Mouse (Mus musculus): Measurements from ENCODE around the gene Apol6.
"Not testable (repeated sequence)": the region's sequence is repeated elsewhere in the genome, so short reads cannot be mapped to it uniquely, and the experiment has no call there.

Gene Apol6

GRCm38 (mm10) chr15:77031271-77031670 is 13.3 kb upstream of the Apol6 start:
- DNase-seq (ENCODE audit: low read depth): no peak

DNA sequence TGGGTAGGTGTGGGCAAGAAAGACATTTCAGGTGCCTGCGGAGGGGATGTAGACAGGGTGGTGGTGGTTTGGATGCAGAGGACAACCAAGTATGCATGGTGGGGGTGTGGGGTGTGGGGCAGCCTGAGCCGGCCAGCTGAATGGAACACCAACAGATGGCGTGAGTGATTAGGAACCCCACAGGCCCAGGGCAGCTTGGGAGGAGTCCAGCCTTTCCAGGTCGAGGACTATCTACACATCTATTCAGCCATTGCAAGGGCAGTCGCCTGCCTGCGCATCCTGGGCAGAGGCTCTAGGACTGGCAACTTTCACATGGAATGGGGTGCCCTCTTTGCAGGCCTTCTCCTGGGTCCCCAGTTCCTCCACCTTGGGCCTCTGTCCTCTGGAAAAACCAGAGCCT is 10.0 kb upstream of the Apol6 start:
- no peak for DNase-seq (ENCODE audit: low read depth)

- DNase-seq (ENCODE audit: low read depth): no peak
Observed at GRCm38 (mm10) chr15:77035643-77036042, 8.9 kb upstream of the Apol6 start.

- DNase-seq (ENCODE audit: low read depth): no peak
Observed at GRCm38 (mm10) chr15:77036320-77036988, 8.1 kb upstream of the Apol6 start.

DNA sequence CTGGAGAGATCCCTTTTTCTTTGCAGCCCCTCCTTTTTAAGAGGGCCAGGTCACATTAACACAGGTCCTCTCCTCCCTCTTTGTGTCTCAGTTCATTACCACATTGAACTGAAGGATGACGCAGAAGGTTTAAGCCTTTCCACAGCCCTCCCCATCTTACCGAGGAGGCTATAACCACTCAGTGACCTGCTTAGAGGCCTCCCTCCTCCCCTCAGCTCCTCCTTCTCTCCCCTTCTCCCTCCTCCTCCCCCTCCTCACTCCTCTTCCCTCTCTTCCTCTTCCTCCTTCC is 7.6 kb upstream of the Apol6 start:
- no peak for DNase-seq (ENCODE audit: low read depth)

- no peak for DNase-seq (ENCODE audit: low read depth)
Observed at GRCm38 (mm10) chr15:77037278-77038161, 7.0 kb upstream of the Apol6 start.

DNA sequence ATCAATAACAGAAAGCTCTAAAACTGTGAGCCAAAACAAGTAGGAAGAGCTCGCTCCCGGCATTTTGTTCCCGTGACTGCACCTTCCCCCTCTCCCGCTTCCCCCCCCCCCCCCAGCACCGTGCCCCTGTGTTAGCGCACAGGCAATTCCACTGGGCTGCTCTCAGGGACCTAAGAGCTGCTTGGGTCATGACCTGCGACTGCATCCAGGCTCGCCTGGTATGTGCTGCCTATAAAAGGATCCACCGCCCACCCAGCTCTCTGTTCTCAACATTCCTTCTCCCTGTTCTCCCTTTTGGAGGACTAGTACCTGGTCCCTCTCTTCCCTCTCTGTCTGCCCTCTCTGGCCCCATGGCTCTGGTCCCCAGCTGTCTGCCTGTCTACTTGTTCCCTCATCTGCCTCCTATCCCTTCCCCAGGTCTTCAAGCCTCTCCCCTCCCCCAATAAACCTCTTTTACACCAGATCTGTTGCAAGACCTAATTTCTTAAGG is 5.3 kb upstream of the Apol6 start:
- no peak for DNase-seq (ENCODE audit: low read depth)

DNA sequence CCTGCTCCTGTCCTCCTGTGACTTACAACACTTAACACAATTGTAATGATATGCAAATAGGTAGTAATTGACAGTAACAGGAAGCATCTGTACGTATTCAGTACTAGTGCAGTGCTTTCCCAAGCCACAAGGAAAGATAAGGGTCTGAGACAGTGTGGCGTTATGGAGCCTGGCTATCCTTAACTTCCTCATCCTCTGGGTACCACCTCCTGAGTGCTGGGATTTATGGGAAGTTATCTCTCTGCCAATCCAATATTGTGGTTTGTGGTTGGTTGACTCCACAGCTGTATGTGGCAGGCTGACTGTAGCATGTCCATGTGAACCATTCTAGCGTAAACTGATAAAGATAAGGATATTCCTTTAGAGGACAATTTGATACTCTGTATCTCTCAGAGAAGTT is 3.7 kb upstream of the Apol6 start:
- DNase-seq (ENCODE audit: low read depth): no peak

DNA sequence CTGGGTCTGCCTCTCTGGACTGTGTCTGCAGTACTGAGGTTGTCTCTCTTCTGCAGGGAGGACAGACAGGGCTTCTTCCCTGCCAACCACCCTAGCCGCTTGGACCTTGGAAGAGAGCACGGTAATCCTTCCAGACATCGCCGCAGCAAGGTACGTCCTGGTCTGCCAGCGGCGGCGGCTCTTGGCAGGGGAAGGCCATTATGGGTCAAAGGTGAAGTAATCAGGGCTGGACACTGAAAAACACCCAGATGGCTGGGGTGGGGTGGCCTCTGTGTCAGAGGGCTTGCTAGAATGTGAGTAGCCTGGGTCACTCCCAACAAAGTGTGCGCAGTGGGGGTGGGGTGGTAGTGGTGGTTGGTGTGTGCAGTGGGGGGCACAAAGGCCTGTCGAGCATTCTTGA is 1.1 kb downstream of the Apol6 start:
- DNase-seq (ENCODE audit: low read depth): no peak

GRCm38 (mm10) chr15:77050570-77050969 is 6.0 kb downstream of the Apol6 start, which contains the start of gene Mb:
Gene Mb, minus strand, starts transcription at chr15:77050670.
- DNase-seq (ENCODE audit: low read depth): no peak

DNA sequence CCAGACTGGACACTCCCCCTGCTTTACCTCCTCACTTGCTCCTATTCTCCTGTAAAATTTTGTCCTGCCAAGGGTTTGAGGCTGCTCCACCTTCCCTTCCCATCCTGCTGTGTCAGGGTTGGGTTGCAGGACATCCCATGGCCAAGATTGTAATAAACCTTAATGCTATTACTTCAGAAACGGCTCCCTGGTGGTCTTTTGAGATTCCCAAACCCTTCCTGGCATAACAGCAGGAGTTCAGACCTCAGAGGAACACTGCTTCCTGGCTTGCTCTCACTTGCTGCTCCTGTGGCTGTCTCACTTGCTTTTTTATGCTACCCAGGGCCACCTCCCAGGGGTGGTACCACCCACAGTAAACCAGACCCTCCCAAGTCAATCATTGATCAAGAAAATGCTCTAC is 7.6 kb downstream of the Apol6 start:
- no peak for DNase-seq (ENCODE audit: low read depth)

DNA sequence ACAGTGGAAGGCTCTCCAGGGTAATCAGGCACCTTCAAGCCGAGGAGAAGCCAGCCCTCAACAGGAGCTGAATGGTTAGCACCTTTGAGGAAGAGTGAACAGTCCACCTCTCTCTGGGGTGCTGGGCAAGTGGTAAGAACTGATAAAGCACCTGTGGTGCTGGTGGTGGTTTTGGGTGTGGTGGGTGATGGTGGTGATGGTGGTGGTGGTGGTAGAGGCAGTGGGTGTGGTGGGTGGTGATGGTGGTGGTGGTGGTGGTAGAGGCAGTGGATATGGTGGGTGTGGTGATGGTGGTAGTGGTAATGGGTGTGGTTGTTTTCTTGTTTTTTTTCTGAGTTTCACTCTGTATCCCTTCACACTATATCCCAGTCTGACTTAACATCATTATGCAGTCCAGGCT is 8.5 kb downstream of the Apol6 start:
- DNase-seq (ENCODE audit: low read depth): no peak

DNA sequence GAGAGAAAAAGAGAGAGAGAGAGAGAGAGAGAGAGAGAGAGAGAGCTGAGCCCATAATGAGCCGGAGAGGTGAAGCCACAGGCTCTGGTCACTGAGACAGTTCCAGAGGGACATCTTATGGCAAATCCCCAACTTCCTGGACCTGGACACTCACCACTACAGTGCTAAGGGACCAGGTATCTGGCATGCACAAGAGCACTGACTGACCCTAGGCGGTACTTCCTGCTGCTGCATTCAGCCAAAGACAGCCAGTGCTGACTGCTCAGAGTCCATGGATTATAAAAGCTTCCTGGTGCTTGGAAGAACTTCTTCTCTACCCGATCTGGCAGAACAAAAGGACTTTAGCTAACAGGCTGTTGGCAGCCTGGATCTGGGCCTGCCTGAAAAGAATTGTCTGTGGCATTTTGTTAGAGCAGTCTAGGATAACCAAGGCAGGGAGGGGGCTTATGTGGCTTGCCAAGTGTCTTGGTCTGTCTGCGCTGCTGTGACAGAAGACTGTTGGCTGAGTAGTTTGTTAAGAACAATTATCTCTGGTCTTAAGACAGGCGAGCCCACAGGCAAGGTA is 10.2 kb downstream of the Apol6 start:
- no peak for DNase-seq (ENCODE audit: low read depth)

- DNase-seq (ENCODE audit: low read depth): no peak
Observed at GRCm38 (mm10) chr15:77056001-77056790, 11.7 kb downstream of the Apol6 start.

DNA sequence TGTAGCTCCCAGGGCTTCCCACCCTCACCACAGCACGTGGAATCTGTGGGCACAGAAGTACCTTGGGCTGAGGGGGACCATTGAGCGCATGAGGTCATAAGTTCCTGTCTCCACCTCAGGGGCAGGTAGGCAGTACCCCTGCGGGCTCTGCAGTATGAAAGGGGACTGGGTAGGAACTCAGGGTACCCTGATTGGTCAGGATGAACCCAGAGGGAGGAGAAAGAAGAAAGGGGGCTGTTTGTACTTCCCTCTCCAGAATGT is 12.2 kb downstream of the Apol6 start:
- DNase-seq (ENCODE audit: low read depth): no peak

DNA sequence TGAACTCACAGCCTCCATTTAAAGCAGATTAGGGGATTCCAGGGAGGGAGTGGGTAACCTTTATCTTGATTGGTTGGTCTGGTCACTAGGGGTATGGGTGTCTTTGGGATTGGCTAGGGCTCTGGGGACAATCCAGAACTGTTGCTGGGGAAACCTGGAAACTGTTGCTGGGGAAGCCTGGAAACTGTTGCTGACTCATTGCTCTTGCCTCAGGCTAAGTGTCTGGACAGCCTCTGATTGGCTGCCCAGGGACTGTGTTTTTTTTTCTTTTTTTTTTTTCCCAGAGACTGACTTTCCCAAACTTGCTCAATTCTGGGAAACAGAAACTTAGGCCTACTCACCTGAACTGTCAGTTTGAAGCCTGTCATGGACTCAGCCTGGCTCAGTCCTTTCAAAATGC is 14.0 kb downstream of the Apol6 start:
- DNase-seq (ENCODE audit: low read depth): no peak

- DNase-seq (ENCODE audit: low read depth): not testable (repeated sequence)
Observed at GRCm38 (mm10) chr15:77059416-77059815, 14.9 kb downstream of the Apol6 start.

DNA sequence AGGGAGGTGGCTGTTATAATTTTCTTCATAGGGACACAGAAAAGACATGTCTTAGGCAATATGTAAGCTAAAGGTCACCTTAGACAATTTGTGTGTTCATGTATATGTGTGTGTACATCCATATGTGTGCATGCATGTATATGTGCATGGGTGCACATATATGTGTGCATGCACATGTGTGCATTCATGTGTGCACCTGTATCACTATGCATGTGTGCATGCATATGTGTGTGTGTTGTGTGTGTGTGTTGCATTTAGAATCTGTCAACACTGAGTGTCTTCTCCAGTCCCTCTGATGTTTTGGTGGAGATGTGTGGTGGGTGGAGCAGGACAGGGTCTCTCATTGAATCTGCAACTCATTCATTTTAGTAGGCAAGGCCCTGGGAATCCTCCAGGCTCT is 18.2 kb downstream of the Apol6 start:
- no peak for DNase-seq (ENCODE audit: low read depth)

GRCm38 (mm10) chr15:77065259-77065852 is 20.8 kb downstream of the Apol6 start:
- DNase-seq (ENCODE audit: low read depth): no peak

DNA sequence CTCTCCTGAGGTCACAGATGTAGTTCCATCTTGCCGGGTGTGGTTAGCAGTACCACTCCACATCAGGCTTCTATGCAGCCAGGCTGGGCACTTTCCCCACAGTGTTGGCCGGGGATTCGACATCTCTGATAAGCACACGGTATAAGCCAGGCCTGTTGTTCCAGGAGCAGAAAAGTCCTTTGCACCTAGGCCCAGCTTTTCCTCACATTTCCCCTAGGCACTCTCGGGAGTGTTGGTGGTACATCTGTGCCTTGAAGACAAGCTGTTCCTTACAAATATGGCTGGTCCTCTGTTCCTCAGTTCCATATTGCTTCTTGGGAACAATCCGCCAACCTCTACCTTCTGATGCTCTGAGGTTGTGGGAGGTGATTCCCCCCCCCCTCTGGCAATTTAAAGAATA is 21.7 kb downstream of the Apol6 start:
- no peak for DNase-seq (ENCODE audit: low read depth)

DNA sequence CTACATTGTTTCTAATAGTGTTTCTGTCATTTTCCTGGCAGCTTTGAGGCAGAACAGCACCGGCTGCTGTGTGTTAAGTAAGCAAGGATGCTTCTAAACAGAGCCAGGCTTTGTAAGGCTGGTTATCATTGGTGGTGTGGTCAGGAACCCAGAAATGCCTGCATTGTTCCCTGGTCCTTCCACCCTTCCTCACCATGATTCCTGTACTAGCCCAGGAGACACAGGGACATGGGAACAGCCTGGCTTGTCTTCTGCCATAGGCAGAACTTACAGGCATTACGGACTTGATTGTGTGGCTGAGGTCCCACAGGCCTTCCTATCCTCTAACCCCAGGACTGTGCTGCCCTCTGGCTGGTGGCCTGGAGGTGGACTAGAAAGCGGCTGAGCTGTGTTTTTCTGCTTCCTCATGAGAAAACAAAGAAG is 23.9 kb downstream of the Apol6 start:
- DNase-seq (ENCODE audit: low read depth): no peak

GRCm38 (mm10) chr15:77069019-77069418 is 24.5 kb downstream of the Apol6 start:
- no peak for DNase-seq (ENCODE audit: low read depth)

Data from induced T-regulatory cell, adult 2 months (primary cell).